Mouse (Mus musculus): ENCODE data around the gene Drd4. TPM values are rescaled to one million over a fixed set of nuclear protein-coding genes. Genes with fewer than 3 reads are reported as not detected.

The Drd4 gene
- polyA plus RNA-seq (2017; shearing (Covaris generic)), result not detected

DNA sequence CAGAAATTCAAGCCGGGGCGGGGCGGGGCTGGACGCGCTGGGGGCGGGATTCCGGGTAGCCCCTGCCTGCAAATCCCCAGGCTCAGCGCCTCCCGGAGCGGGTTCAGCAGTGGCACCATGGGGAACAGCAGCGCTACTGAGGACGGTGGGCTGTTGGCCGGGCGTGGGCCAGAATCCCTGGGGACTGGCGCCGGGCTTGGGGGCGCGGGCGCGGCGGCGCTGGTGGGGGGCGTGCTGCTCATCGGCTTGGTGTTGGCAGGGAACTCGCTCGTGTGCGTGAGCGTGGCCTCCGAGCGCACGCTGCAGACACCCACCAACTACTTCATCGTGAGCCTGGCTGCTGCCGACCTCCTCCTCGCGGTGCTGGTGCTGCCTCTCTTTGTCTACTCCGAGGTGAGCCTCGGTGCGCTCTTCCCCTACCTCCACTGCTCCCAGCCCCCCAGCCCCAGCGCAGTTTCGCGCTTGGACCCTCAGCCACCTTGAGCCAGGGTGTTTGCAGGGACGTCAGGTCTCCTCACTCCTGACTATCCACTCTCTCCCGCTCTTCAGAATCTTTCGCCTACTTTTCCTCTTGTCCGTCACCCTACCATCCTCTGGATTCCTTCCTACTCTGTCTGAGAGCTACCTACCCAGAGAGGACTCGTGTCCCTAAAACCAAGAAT, at the start of gene Drd4:
Gene Drd4 (plus strand): TSS at position 86 of the 662 bp plus-strand sequence.

DNA sequence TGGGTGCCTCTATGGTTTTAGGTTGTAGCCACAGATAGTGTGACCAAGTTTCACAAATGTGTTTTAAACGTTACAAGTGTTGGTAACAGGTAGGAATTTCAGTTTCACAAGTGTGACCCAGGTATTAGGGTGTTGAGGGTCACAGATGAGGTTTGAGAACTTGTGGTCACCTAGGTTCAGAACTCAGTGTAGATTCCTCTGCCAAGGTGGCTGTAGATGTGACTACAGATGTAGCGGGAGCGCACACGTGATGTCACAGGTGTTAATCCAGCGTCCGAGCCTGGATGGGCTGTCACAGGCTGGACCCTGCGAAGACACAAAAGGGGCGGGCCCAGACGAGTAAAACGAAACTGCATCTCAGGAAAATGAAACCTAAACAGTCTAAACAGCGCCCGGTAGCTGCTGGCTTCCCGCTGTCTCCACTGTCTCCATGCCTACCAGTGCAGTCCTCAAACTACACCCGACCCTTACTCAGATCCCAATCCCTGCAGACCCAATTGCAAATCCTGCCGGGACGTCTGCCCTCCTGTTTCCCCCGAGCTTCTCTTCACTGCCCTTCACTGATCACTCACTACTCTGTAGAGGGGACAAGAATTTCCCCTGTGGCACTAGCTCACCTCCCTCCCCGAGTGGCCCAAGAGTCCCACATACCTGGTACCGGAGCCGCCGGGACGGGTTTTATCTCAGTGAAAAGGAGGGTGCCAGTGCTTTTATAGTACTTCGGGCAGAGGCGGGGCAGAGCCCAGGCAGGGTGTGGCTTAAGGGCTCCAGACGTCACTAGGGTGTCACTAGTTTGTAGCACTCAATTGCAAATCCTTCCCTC, 25.9 kb upstream of the Drd4 start, which contains the start of gene Irf7:
Gene Irf7 (minus strand): TSS at position 743 of the 823 bp plus-strand sequence.

DNA sequence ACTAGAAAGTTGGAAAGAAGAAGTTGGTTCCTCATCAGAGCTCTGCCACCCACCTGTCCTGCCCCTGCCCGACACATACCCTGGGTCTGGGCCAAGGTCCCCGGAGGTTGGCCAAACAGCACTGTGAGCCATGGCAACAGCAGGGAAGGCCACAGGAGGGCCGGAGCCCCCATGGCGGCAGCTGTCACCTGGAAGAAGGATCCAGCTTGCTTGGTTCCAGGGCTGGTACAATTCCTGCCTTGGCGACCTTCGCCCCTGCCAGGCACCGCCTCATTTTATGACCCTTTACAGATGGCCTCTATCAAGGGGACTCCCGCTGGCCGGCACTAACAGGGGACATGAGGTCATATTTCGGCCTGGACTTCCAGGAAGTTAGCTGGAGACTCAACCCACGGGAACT, 15.3 kb upstream of the Drd4 start, which contains the start of gene Cdhr5:
Gene Cdhr5 (minus strand): TSS at position 241 of the 400 bp plus-strand sequence.

DNA sequence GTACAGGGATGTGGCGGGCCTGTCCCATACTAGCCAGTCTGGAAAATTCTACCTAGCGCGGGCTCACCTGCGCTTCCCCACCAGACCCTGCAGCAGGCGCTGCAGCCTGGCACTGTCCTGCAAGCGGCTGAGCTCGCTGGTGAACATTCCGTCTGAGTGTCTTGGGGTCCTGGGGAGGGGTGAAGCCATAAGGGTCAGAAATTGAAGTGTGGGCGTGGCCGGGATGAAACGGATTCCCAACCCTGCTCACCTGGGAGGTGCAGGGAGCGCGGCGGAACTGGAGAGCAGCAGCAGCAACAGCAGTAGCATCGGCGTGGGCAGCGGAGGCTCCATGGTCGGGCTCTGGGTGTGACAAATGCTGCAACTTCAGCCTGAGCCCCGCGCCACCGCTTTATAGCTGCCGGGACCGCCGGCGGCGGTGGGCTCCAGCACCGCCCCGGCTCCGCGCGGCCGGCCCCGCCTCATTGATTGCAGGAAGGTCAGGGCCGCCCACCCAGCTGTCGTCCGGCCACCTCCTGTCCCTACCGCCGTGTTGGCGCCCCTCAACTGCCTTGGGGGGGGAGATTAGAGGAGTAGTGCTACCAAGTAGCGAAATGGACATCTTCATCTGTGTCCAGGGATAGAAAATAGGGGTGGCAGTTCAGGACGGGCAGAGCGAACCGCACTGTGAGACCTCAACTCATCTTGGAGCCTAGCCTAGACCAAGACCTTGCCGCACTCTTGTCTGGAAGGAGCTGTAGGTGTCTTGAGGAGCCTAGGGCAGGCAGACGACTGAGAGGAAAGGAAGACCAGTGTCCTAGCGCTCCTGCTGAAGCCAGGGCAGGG, 12.8 kb upstream of the Drd4 start, which contains the start of gene Sct:
Gene Sct (minus strand): TSS at position 368 of the 825 bp plus-strand sequence.

DNA sequence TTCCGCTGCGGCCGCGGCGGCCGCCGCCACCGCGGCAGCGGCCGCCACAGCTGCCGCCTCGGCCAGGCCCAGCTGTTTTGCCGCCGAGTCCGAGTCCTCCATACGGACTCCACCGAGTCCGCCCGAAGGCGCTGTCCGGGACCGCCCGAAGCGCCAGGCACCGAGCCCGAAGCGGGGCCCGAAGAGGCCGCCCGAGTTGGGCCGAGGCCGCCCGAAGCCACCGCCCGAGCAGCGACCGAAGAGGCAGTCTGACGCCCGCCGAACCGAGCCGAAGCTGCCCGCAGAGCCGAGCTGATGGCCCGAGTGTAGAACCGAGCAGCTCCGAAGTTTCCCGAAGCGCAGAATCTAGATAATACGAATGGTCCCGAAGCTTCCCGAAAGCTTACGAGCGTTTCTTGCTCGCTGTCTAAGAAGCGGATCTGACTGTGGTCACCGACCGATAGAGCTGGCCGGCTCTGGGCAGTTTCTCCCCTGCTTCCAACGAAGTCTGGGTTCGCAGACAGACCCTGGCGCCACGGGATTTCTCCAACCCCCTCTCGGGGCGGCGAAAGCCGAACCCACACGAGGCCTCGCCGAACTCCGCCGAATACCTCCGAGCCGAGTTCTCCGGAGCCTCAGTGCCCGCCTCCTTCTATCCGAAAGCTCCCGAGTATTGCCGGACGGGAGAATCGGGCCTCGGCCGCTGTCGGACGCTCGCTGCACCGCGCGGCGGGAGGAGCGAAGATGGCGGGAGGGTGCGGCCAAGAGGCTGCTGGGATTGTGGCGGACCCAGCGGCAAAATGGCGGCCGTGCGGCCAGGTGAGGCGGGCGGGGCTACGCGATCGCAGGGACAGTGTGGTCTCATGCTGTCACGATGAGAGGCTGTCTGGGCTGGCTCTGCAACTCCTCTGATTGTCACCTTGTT, 35.9 kb downstream of the Drd4 start, which contains the start of the genes Deaf1 and Tmem80:
Gene Deaf1 (minus strand): TSS at position 222 of the 904 bp plus-strand sequence.
Gene Tmem80 (plus strand): TSS at position 271 of the 904 bp plus-strand sequence.

GRCm38 (mm10) chr7:141338576-141339131, 46.8 kb downstream of the Drd4 start, which contains the start of gene Eps8l2:
TSS of gene Eps8l2 (plus strand) at chr7:141338880.

Other genes starting within 250 kb of the Drd4 start
- 25.8 TPM for gene B4galnt4, start 230.9 kb upstream of the Drd4 start, polyA plus RNA-seq (2017; shearing (Covaris generic))
- gene Pkp3, start 213.8 kb upstream of the Drd4 start, polyA plus RNA-seq (2017; shearing (Covaris generic)), result 147 TPM
- 71.4 TPM for gene Sigirr, start 191.4 kb upstream of the Drd4 start, polyA plus RNA-seq (2017; shearing (Covaris generic))
- gene Ano9, start 174.2 kb upstream of the Drd4 start, polyA plus RNA-seq (2017; shearing (Covaris generic)), result not detected
- 6.9 TPM for gene Ptdss2, start 169.6 kb upstream of the Drd4 start, polyA plus RNA-seq (2017; shearing (Covaris generic))
- gene Rnh1, start 119.1 kb upstream of the Drd4 start, polyA plus RNA-seq (2017; shearing (Covaris generic)), result 79.7 TPM
- 22.4 TPM for gene Hras, start 98.0 kb upstream of the Drd4 start, polyA plus RNA-seq (2017; shearing (Covaris generic))
- 1.9 TPM for gene Lrrc56, start 97.8 kb upstream of the Drd4 start, polyA plus RNA-seq (2017; shearing (Covaris generic))
- 12.7 TPM for gene Lmntd2, start 77.9 kb upstream of the Drd4 start, polyA plus RNA-seq (2017; shearing (Covaris generic))
- 7.9 TPM for gene Rassf7, start 76.1 kb upstream of the Drd4 start, polyA plus RNA-seq (2017; shearing (Covaris generic))
- 81.8 TPM for gene Phrf1, start 63.2 kb upstream of the Drd4 start, polyA plus RNA-seq (2017; shearing (Covaris generic))
- 210 TPM for gene Irf7, start 25.5 kb upstream of the Drd4 start, polyA plus RNA-seq (2017; shearing (Covaris generic))
- not detected for gene Cdhr5, start 15.2 kb upstream of the Drd4 start, polyA plus RNA-seq (2017; shearing (Covaris generic))
- not detected for gene Sct, start 12.9 kb upstream of the Drd4 start, polyA plus RNA-seq (2017; shearing (Covaris generic))
- gene Deaf1, start 35.7 kb downstream of the Drd4 start, polyA plus RNA-seq (2017; shearing (Covaris generic)), result 52.5 TPM
- 21.2 TPM for gene Tmem80, start 35.7 kb downstream of the Drd4 start, polyA plus RNA-seq (2017; shearing (Covaris generic))
- gene Eps8l2, start 46.9 kb downstream of the Drd4 start, polyA plus RNA-seq (2017; shearing (Covaris generic)), result not detected
- 199 TPM for gene Taldo1, start 100.2 kb downstream of the Drd4 start, polyA plus RNA-seq (2017; shearing (Covaris generic))
- gene Gatd1, start 122.1 kb downstream of the Drd4 start, polyA plus RNA-seq (2017; shearing (Covaris generic)), result 24.6 TPM
- not detected for gene Cend1, start 137.5 kb downstream of the Drd4 start, polyA plus RNA-seq (2017; shearing (Covaris generic))
- 50.9 TPM for gene Slc25a22, start 145.9 kb downstream of the Drd4 start, polyA plus RNA-seq (2017; shearing (Covaris generic))
- 3.6 TPM for gene Pidd1, start 152.0 kb downstream of the Drd4 start, polyA plus RNA-seq (2017; shearing (Covaris generic))
- 1,923 TPM for gene Rplp2, start 155.4 kb downstream of the Drd4 start, polyA plus RNA-seq (2017; shearing (Covaris generic))
- 131 TPM for gene Pnpla2, start 163.2 kb downstream of the Drd4 start, polyA plus RNA-seq (2017; shearing (Covaris generic))
- 0.66 TPM for gene Cracr2b, start 169.1 kb downstream of the Drd4 start, polyA plus RNA-seq (2017; shearing (Covaris generic))
- 2.5 TPM for gene Cd151, start 175.4 kb downstream of the Drd4 start, polyA plus RNA-seq (2017; shearing (Covaris generic))
- 21.1 TPM for gene Polr2l, start 183.1 kb downstream of the Drd4 start, polyA plus RNA-seq (2017; shearing (Covaris generic))
- 0.44 TPM for gene Tspan4, start 183.2 kb downstream of the Drd4 start, polyA plus RNA-seq (2017; shearing (Covaris generic))
- gene Chid1, start 247.9 kb downstream of the Drd4 start, polyA plus RNA-seq (2017; shearing (Covaris generic)), result 11.3 TPM